Mouse (Mus musculus) midbrain, embryonic 16.5 days (tissue): ENCODE data around the gene Cnbp. TPM values are rescaled to one million over a fixed set of nuclear protein-coding genes. Genes with fewer than 3 reads are reported as not detected.

Source experiments
- ATAC-seq: fragments of 200-750 bp; cut with Nextera tagmentation; 2 replicates; pipeline ENCODE4 v1.8.0; 2017; ENCODE audit warnings: moderate TSS enrichment
- H3K27ac ChIP-seq: fragments of 300-500 bp; sonication (generic); 2 replicates; pipeline ENCODE4 v1.5.1; 2014; ENCODE audit warnings: mild to moderate bottlenecking, low read length, mixed read lengths
- H3K27me3 ChIP-seq: fragments of 300-500 bp; sonication (generic); 2 replicates; pipeline ENCODE4 v1.6.1; 2014; ENCODE audit warnings: low read depth, low read length, mixed read lengths; ENCODE audit not compliant: control insufficient read depth, insufficient read depth
- H3K36me3 ChIP-seq: fragments of 300-500 bp; sonication (generic); 2 replicates; pipeline ENCODE4 v1.6.1; 2014; ENCODE audit warnings: mild to moderate bottlenecking, low read length, moderate library complexity, mixed read lengths; ENCODE audit not compliant: control insufficient read depth, insufficient read depth
- H3K4me1 ChIP-seq: fragments of 300-500 bp; sonication (generic); 2 replicates; pipeline ENCODE4 v1.6.1; 2014; ENCODE audit warnings: mild to moderate bottlenecking, low read length, mixed read lengths; ENCODE audit not compliant: control insufficient read depth, insufficient read depth
- H3K4me2 ChIP-seq: fragments of 300-500 bp; sonication (generic); 2 replicates; pipeline ENCODE4 v1.6.1; 2014; ENCODE audit warnings: mild to moderate bottlenecking, low read length, mixed read lengths
- H3K4me3 ChIP-seq: fragments of 300-500 bp; sonication (generic); 2 replicates; pipeline ENCODE4 v1.5.1; 2014; ENCODE audit warnings: low read depth, mild to moderate bottlenecking, low read length, moderate library complexity, mixed read lengths
- H3K9ac ChIP-seq: fragments of 300-500 bp; sonication (generic); 2 replicates; pipeline ENCODE4 v1.6.1; 2014; ENCODE audit warnings: low read depth, low read length, mixed read lengths
- H3K9me3 ChIP-seq: fragments of 300-500 bp; sonication (generic); replicated peaks from 2 replicates; pipeline ENCODE4 v1.6.1; 2014; ENCODE audit warnings: mild to moderate bottlenecking, low read length, mixed read lengths; ENCODE audit not compliant: control insufficient read depth, poor library complexity, severe bottlenecking
- WGBS: fragments of 180-500 bp; shearing (Covaris S2); extraction: QIAGEN DNeasy Blood & Tissue Kit; methylation state at CpG from one replicate; pipeline ENCODE4 v1.1.7; 2014; 5-methylcytosine and 5-hydroxymethylcytosine counted together
- polyA plus RNA-seq: library from polyadenylated mRNA; unstranded; fragments of >200 nt; fragmentation: Nextera tagmentation; extraction: Ambion mirVana; gene quantifications from 2 replicates; pipeline ENCODE4 v1.2.1, GENCODE M21; 2015

Gene Cnbp
- polyA plus RNA-seq, 1 experiment from 2014 or later, result 484 TPM

GRCm38 (mm10) chr6:87804886-87805285 lies 46.0 kb downstream of the Cnbp start:
- no peak for ATAC-seq
- Histone ChIP-seq H3K9me3 (no peaks in the 10 kb centered on the region), H3K27ac (no peak overlapping the region), H3K36me3 (no peaks in the 10 kb centered on the region), H3K27me3 (no peaks in the 10 kb centered on the region), H3K4me1 (no peaks in the 10 kb centered on the region; the same call in 1 of the 2 replicates), H3K4me3 (no peak overlapping the region), H3K9ac (no peak overlapping the region), H3K4me2 (no peak overlapping the region)
- WGBS, result 74% methylated on average over 7 of the region's 7 CpGs

GRCm38 (mm10) chr6:87804036-87804435 lies 46.9 kb downstream of the Cnbp start:
- Histone ChIP-seq H3K27ac (no peak overlapping the region), H3K9me3 (no peaks in the 10 kb centered on the region), H3K36me3 (no peaks in the 10 kb centered on the region), H3K4me1 (no peaks in the 10 kb centered on the region), H3K4me2 (no peak overlapping the region), H3K27me3 (no peaks in the 10 kb centered on the region), H3K4me3 (no peak overlapping the region), H3K9ac (no peak overlapping the region)
- ATAC-seq, result no peak
- WGBS, result 100% methylated on average over 1 of the region's 1 CpGs

GRCm38 (mm10) chr6:87802462-87802861 lies 48.4 kb downstream of the Cnbp start:
- WGBS, result 86% methylated on average over 7 of the region's 7 CpGs
- no peak for ATAC-seq

GRCm38 (mm10) chr6:87799576-87799975 lies 51.3 kb downstream of the Cnbp start:
- Histone ChIP-seq H3K36me3 (no peaks in the 10 kb centered on the region), H3K27me3 (no peaks in the 10 kb centered on the region)
- WGBS, result 90% methylated on average over 6 of the region's 6 CpGs

More at GRCm38 (mm10) chr6:87802462-87802861, 48.4 kb downstream of the Cnbp start:
- H3K4me3 ChIP-seq, result no peak overlapping the region
- H3K4me2 ChIP-seq, result no peak overlapping the region
- H3K9me3 ChIP-seq, result no peaks in the 10 kb centered on the region
- no peaks in the 10 kb centered on the region for H3K36me3 ChIP-seq
- no peaks in the 10 kb centered on the region for H3K27me3 ChIP-seq
- no peak overlapping the region for H3K27ac ChIP-seq
- H3K4me1 ChIP-seq, result no peaks in the 10 kb centered on the region
- H3K9ac ChIP-seq, result no peak overlapping the region

GRCm38 (mm10) chr6:87797321-87797720 lies 53.6 kb downstream of the Cnbp start:
- 67% methylated on average over 2 of the region's 2 CpGs for WGBS
- Histone ChIP-seq H3K27ac (no peak overlapping the region), H3K4me1 (no peaks in the 10 kb centered on the region), H3K9ac (no peak overlapping the region), H3K36me3 (peaks cover 5% of the 10 kb centered on the region), H3K4me3 (no peak overlapping the region), H3K4me2 (no peak overlapping the region), H3K27me3 (no peaks in the 10 kb centered on the region), H3K9me3 (no peaks in the 10 kb centered on the region)
- ATAC-seq, result no peak

More at GRCm38 (mm10) chr6:87799576-87799975, 51.3 kb downstream of the Cnbp start:
- no peak overlapping the region for H3K27ac ChIP-seq
- H3K9ac ChIP-seq, result no peak overlapping the region
- ATAC-seq, result no peak
- H3K4me2 ChIP-seq, result no peak overlapping the region
- H3K4me3 ChIP-seq, result no peak overlapping the region
- H3K4me1 ChIP-seq, result no peaks in the 10 kb centered on the region
- no peaks in the 10 kb centered on the region for H3K9me3 ChIP-seq

- Histone ChIP-seq H3K27ac (no peak overlapping the region), H3K36me3 (peaks cover 7% of the 10 kb centered on the region), H3K4me1 (no peaks in the 10 kb centered on the region), H3K9ac (no peak overlapping the region), H3K4me2 (no peak overlapping the region), H3K4me3 (no peak overlapping the region), H3K9me3 (no peaks in the 10 kb centered on the region), H3K27me3 (no peaks in the 10 kb centered on the region)
- no peak for ATAC-seq
- 92% methylated on average over 6 of the region's 6 CpGs for WGBS
Observed at GRCm38 (mm10) chr6:87796251-87796880, 54.5 kb downstream of the Cnbp start.

GRCm38 (mm10) chr6:87795385-87796150 lies 55.3 kb downstream of the Cnbp start:
- Histone ChIP-seq H3K9me3 (no peaks in the 10 kb centered on the region), H3K36me3 (peaks cover 7% of the 10 kb centered on the region), H3K9ac (no peak overlapping the region), H3K27me3 (no peaks in the 10 kb centered on the region), H3K27ac (no peak overlapping the region), H3K4me2 (no peak overlapping the region), H3K4me3 (no peak overlapping the region), H3K4me1 (no peaks in the 10 kb centered on the region)
- 52% methylated on average over 6 of the region's 6 CpGs for WGBS
- ATAC-seq, result no peak

GRCm38 (mm10) chr6:87793821-87794510 lies 56.9 kb downstream of the Cnbp start:
- Histone ChIP-seq H3K4me1 (peaks cover under 1% of the 10 kb centered on the region; the same call in 1 of the 2 replicates), H3K9me3 (no peaks in the 10 kb centered on the region), H3K36me3 (peaks cover 7% of the 10 kb centered on the region), H3K9ac (no peak overlapping the region), H3K27ac (no peak overlapping the region), H3K4me3 (no peak overlapping the region), H3K4me2 (no peak overlapping the region), H3K27me3 (no peaks in the 10 kb centered on the region)
- 95% methylated on average over 10 of the region's 10 CpGs for WGBS
- no peak for ATAC-seq
